Mouse (Mus musculus) liver, embryonic 14 days (tissue): ENCODE results near the gene Aifm1. TPM values are rescaled to one million over a fixed set of nuclear protein-coding genes. Genes with fewer than 3 reads are reported as not detected.

ENCODE experiments used
- polyA plus RNA-seq: library from polyadenylated mRNA; depleted of rRNA; stranded (reverse); fragments of >200 nt; gene quantifications from 2 replicates; pipeline ENCODE4 v1.2.3, GENCODE M21; 2012; rRNA removed

The Aifm1 gene
- 39.6 and 41.2 TPM in 2 replicates for polyA plus RNA-seq

GRCm38 (mm10) chrX:48513166-48513807, at the start of gene Aifm1:
Aifm1 (minus strand) TSS chrX:48513563.

GRCm38 (mm10) chrX:48518808-48519548, 5.6 kb upstream of the Aifm1 start, which contains the start of gene Rab33a:
Rab33a (plus strand) TSS chrX:48519285.

GRCm38 (mm10) chrX:48462754-48463507, 50.4 kb downstream of the Aifm1 start, which contains the start of gene Elf4:
Elf4 (minus strand) TSS chrX:48463132.

Other genes with a start within 250 kb of the Aifm1 start
- gene Bcorl1, start 172.2 kb downstream of the Aifm1 start, polyA plus RNA-seq: 1.8 and 2.1 TPM in 2 replicates
- gene Elf4, start 50.4 kb downstream of the Aifm1 start, polyA plus RNA-seq: 3.5 and 4.2 TPM in 2 replicates
- gene Rab33a, start 5.7 kb upstream of the Aifm1 start, polyA plus RNA-seq: 0.43 and 0.45 TPM in 2 replicates
- 5.5 and 5.6 TPM in 2 replicates for gene Zfp280c, start 80.9 kb upstream of the Aifm1 start, polyA plus RNA-seq
- 2.4 and 2.6 TPM in 2 replicates for gene Slc25a14, start 109.8 kb upstream of the Aifm1 start, polyA plus RNA-seq
- gene Gpr119, start 160.9 kb upstream of the Aifm1 start, polyA plus RNA-seq: not detected in 2 replicates
- 11.6 and 11.7 TPM in 2 replicates for gene Rbmx2, start 181.4 kb upstream of the Aifm1 start, polyA plus RNA-seq